Mouse (Mus musculus): Measurements from ENCODE around the gene Tmem107.
"Not testable (repeated sequence)": the region's sequence is repeated elsewhere in the genome, so short reads cannot be mapped to it uniquely, and the experiment has no call there.

Gene Tmem107

DNA sequence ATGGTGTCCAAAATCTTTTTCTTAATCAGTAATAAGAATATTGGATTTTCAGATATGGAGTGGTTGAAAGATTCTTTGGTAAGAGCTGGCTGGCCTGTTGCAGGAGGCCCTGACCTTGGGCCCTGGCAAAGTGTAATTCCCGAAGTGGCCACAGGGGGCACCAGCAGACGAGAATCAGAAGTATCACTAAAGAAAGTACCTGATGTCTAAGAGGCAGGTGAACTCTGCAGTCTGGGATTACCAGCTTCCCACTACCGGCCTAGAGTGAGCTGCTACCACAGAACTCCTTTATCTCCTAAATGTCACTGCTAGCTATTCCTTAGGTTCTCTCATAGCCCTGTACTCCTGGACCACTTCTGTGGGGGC, 21.8 kb downstream of the Tmem107 start:
- DNase-seq (ENCODE audit: low spot score in 2 of 2): peak in 1 of 2 experiments; percentile 82

GRCm38 (mm10) chr11:69092871-69093270, 22.3 kb downstream of the Tmem107 start:
- no peak for DNase-seq (ENCODE audit: low spot score in 2 of 2)

GRCm38 (mm10) chr11:69093856-69094255, 23.2 kb downstream of the Tmem107 start:
- not testable (repeated sequence) for DNase-seq (ENCODE audit: low spot score in 2 of 2)

DNA sequence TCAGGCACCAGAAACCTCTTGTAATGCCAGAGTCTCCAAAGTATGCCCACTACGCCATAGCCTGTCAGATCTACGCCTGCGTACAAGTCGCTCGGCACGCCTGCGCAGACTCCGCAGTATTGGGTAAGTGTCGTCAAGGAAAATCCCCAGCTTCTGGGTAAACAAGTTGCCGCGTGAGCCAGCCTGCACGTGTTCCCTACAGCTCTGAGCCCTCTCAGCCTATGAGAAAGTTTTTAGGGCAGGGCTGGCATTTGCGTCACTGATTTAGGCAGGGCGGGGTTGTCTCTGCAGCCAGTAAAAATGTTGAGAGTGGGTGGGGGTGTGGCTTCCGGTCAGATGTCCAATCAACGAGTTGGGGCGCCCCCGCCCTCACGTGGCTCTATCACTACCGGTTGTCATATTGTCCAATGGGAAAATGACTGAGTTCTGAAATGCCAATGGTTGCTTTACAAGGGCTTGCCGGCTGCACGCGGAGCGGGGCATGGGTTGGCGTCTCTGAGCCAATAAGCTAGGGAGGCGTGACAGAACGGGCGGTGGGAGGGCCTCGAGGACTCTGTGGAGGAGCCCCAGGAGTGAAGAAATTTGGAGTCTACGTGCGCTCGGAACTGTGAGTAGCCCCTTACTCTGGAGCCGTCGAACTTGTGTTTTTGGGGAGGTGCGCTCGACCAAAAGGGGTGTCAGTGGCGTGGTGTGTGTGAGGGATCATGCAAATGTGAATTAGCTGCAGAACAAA, 24.3 kb downstream of the Tmem107 start, which contains the start of gene Per1:
Per1 (plus strand) TSS at position 521 of the 733 bp plus-strand sequence.
- peak; percentile 100 for DNase-seq (ENCODE audit: low spot score in 2 of 2)

GRCm38 (mm10) chr11:69095511-69096231, 25.1 kb downstream of the Tmem107 start:
- DNase-seq (ENCODE audit: low spot score in 2 of 2): no peak

DNA sequence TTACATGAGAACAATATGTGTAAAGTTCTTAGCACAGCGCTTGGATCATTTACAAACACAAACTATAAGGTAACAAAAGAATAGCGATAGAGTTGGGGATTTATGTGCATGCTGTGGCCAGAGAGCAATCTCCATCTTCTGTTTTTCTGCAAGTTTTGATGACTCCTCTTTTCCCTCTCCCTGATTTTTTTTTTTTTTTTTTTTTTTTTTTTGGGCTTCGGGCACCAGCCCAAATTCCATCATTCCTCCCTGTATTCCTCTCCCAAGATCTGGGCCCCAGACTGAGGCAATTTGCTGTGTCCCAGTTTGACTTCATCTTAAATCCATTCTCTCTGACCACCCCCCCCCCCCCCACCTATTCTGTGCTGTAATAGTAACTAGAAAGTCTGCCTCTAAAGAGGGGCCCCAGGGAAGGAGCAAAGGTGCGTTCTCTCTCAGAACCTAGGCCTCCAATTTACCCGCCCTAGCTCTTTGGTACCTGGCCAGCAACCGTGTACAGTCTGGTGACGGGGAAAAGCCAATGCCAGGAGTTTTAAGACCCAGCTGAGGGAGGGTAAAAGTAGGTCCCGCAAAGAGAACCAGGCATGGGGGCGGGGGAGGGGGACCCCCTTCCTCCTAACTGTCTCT, 25.9 kb downstream of the Tmem107 start:
- no peak for DNase-seq (ENCODE audit: low spot score in 2 of 2)

- DNase-seq (ENCODE audit: low spot score in 2 of 2): peak; percentile 93 to 96
Observed at GRCm38 (mm10) chr11:69096987-69097900, 26.6 kb downstream of the Tmem107 start.

DNA sequence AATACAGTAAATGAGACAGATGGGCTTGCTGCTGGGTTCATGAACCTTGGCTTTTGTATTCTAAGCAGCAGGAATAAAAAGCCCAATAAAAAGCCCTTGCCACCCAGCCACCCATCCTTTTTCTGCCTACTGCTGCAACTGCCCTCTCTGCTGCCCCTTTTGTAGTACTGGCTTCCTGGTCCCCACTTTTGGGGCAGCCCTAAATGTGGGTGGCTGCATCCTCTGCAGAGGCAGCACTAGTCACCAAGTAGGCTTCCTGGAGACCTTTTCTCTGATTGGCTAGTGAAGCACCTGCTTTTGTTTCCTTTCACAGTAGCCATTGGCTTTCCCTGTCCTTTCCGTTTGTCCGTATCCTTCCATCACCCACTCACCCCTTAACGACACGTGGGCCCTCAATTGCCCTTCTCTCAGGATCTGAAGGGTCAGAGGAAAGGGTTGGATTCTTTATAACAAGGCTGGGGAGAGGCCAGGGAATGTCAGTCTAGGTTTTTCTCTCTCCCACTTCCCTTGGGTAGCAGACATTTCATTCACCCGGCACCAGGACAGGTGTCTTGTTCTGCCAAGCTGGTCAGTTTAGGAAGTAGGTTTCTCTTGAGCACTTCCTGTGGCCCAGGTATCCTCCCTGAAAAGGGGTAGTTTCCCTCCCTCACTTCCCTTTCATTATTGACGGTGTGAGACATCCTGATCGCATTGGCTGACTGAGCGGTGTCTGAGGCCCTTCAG, 27.6 kb downstream of the Tmem107 start:
- peak in 1 of 2 experiments; percentile 8 for DNase-seq (ENCODE audit: low spot score in 2 of 2)

DNA sequence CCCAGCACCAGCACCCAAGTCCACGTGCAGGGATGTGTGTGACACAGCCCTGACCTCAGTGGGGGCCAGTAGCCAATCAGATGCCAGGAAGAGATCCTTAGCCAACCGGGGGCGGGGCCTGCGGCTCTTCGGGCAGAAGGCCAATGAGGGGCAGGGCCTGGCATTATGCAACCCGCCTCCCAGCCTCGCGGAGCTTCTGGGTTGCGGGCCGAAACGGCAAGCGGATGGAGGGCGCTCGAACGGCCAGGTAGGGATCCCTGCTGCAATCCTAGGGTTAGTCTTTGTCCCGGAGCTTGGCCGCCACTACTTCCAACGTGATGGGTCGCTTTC, 28.1 kb downstream of the Tmem107 start:
- DNase-seq (ENCODE audit: low spot score in 2 of 2): peak; percentile 94

DNA sequence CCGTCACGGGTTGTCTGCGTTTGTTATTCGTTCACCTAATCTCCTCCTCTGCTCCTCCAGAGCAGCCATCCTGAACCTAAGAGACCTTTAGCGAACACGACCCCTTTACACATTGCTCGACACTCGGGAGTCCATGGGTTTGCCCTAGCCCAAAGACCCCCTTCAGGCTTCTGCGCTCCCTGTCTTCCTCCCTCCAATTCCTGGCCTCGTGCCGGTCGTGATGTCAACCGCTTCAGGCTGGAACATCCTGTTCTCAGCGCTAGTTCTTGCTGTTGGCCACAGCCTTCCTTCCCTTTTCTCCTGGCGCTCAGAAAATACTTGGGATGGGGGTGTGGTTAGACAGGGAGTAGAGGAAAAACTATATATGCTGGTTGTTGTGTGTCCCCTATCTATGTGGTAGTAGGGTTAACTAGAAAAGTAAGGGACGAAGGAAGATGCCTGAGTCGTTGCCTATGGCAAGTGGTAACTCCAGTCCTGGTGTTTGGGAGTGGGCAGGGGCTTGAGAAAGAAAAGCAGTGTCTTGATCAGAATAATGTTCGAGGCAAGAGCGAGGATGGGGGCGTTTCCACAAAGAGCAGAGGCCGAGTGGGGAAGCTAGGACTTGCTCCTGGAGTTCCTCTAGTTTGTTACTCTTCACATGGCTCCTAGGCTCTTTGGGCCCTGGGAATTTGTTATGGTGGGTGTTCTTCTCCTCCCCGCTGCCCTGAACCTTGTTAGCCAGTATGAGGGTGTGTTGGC, 28.7 kb downstream of the Tmem107 start:
- DNase-seq (ENCODE audit: low spot score in 2 of 2): peak in 1 of 2 experiments; percentile 64

DNA sequence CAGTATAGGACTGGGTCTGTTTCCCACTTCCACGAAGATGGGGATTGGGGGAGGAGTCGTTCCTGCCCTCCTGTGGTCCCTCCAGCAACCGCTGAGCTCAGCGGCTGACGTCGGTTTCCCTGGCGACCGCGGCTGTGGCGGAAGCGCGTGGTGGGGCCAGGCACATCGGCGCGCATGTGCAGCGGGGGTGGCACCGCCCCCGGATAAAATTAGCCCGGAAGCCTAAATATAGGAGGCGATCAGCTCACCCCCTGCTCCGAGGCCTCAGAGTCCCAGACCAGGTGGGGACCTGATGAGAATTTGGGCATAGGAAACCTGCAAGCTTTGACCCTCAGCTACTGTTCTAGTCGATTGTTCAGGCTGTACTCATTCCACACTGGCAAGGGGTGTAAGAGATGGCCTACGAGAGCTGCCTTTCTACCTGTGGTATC, 29.3 kb downstream of the Tmem107 start:
- DNase-seq (ENCODE audit: low spot score in 2 of 2): peak; percentile 85 to 89

DNA sequence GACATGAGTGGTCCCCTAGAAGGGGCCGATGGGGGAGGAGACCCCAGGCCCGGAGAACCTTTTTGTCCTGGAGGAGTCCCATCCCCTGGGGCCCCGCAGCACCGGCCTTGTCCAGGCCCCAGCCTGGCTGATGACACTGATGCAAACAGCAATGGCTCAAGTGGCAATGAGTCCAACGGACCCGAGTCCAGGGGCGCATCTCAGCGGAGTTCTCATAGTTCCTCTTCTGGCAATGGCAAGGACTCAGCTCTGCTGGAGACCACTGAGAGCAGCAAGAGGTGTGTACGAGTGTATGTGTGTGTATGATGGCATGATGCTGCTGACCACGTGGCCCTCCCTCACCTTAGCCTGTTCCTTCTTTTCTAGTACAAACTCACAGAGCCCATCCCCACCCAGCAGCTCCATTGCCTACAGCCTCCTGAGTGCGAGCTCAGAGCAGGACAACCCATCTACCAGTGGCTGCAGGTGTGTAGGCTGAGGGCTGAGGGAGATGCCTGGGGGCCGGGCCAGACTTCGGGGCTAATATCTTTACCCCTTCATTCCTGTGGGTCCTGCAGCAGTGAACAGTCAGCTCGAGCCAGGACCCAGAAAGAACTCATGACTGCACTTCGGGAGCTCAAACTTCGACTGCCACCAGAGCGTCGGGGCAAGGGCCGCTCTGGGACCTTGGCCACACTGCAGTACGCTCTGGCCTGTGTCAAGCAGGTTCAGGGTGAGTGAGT, 30.2 kb downstream of the Tmem107 start:
- DNase-seq (ENCODE audit: low spot score in 2 of 2): peak in 1 of 2 experiments; percentile 21

DNA sequence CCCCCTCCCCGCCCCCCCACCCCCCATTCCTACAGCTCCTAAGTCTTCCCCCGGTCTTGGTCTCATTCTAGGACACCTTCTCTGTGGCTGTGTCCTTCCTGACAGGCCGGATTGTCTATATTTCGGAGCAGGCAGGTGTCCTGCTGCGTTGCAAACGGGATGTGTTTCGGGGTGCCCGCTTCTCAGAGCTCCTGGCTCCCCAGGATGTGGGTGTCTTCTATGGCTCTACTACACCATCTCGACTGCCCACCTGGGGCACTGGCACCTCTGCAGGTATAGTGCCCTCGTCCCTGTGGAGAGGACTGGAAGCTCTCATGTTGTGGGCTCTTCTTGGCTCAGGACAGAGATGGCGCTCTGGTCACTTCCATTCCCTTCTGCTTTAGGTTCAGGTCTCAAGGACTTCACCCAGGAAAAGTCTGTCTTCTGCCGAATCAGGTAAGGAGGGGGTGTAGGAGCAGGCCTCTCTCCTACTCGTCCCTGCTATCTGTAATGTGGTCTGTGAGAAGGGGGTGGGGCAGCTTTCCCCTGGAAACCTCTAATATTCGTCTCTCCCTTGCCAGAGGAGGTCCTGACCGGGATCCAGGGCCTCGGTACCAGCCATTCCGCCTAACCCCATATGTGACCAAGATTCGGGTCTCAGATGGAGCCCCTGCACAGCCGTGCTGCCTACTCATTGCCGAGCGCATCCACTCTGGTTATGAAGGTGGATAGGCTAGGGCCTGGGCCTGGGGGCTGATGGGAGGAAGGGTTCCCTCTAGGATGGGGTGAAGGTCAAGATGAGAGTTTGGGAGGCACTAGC, 31.2 kb downstream of the Tmem107 start:
- DNase-seq (ENCODE audit: low spot score in 2 of 2): no peak

- DNase-seq (ENCODE audit: low spot score in 2 of 2): no peak
Observed at GRCm38 (mm10) chr11:69102403-69102725, 31.8 kb downstream of the Tmem107 start.

DNA sequence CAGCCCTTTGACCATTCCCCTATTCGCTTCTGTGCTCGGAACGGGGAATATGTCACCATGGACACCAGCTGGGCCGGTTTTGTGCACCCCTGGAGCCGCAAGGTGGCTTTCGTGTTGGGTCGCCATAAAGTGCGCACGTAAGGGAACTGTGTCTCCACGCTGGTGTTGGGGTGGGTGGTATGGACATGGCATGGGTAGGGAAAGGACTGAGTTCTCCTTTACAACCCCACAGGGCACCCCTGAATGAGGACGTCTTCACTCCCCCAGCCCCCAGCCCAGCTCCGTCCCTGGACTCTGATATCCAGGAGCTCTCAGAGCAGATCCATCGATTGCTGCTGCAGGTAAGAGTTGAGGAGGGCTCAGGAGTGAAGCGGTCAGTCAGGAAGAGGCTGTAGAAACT, 32.5 kb downstream of the Tmem107 start:
- no peak for DNase-seq (ENCODE audit: low spot score in 2 of 2)

GRCm38 (mm10) chr11:69103531-69104435, 33.2 kb downstream of the Tmem107 start:
- no peak for DNase-seq (ENCODE audit: low spot score in 2 of 2)

DNA sequence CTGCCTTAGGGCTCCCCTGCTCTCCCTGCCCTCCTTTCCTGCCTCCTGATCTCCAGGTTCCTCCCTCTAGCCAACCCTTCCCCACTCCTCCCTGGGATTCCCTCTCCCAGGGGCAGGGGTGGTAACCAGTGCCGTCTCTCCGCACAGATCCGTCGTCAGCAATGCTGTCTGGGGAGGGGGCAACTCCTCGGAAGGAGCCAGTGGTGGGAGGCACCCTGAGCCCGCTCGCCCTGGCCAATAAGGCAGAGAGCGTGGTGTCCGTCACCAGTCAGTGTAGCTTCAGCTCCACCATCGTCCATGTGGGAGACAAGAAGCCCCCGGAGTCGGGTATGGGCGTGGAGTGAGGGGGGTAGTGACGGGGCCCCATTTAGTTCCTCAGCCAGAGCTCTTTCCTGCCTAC, 33.9 kb downstream of the Tmem107 start:
- DNase-seq (ENCODE audit: low spot score in 2 of 2): peak in 1 of 2 experiments; percentile 5

- DNase-seq (ENCODE audit: low spot score in 2 of 2): no peak
Observed at GRCm38 (mm10) chr11:69105227-69105626, 34.6 kb downstream of the Tmem107 start.

All from frontal cortex, postnatal 14 days (tissue).